Mouse (Mus musculus) spleen, postnatal 14 days (tissue): ENCODE measurements at regions not wholly inside any gene's neighbourhood (a gene's known extent, or its start where the extent isn't known, plus 50 kb on each side); places are given as distances from the start of the nearest gene placed in this dataset.
A peak's percentile ranks its signal among the peaks of the same experiment; 100 is the strongest.

Experiments
- DNase-seq, 2 experiments: peaks; one replicate each; pipeline ENCODE4 v3.0.0; 2021 to 2022; ENCODE audit warnings: low spot score in 2 of 2

- no peak for DNase-seq
These were observed 2482.1 kb upstream of the 5930422O12Rik start for GRCm38 (mm10) chr8:30946154-30947065.

DNA sequence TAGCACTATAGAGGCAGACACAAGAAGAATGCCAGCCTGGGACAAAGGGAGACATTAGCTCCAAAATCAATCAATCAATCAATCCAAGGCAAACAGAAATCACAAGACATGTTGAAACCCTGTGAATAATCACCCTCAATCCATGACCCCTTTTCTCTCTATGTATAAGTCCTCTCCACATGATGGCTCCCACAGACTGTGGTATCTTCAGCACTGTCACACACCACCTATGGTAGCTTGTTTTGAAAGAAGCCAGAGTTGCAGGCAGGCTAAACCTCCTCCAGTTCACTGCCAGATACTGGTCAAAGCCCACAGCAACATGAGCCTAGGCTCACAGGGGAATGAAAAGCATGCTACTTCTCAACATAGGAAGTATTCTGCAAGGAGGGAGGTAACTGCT lies 2475.7 kb upstream of the 5930422O12Rik start:
- DNase-seq = no peak

DNA sequence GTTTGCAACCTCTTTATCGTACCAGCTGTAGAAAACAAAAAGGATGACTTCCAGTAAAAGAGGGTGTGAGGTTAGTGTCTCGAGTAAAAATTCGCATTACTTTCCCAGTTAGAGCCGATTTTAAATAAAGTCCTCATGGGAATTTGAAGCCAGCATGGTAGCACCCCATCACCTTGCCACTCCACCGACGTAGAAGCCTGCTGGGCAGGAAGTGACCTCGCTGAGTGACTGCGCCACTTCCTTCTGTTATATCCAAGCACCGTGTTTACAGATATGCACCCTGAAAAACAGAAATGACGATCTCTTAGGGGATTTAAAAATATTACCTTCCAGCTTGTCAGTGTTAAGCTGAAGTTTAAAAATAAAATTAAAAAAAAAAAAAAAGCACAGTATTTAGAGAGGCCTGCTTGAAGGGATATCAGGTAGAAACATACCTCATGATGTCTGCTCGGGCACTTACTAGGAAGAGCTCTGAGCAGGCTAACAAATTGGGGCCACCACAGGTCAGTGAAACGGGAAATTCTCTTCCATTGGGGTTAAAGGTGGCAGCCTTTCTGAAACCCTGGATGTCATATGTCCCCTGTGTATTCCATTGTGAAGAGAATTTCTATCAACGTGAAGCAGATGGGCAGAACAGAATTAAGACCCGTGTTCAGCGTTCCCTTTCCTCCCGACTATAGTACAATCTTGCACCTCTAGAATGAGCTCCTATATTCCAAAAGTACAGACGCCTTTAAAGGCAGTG lies 2468.9 kb upstream of the 5930422O12Rik start:
- no peak for DNase-seq

GRCm38 (mm10) chr8:30960486-30960885 lies 2468.0 kb upstream of the 5930422O12Rik start:
- no peak for DNase-seq

DNA sequence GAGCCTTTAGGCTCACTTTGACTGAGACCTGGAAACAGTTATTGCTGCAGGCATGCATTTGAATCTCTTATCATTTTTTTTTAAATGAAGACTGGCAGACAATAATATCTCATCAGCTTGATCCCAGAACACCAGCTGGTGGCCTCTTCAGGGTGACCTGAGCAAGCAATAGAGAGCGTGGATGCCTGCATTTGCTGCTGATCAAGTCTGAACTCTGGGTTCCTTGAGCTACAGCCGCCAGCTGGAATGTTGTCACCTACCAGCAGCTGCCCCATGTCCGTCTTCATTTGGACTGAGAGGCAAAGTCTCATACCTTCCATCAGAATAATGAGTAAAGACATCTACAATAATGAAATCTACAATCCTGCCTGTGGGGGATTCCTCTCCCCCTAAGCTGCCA lies 2466.3 kb upstream of the 5930422O12Rik start:
- no peak for DNase-seq

DNA sequence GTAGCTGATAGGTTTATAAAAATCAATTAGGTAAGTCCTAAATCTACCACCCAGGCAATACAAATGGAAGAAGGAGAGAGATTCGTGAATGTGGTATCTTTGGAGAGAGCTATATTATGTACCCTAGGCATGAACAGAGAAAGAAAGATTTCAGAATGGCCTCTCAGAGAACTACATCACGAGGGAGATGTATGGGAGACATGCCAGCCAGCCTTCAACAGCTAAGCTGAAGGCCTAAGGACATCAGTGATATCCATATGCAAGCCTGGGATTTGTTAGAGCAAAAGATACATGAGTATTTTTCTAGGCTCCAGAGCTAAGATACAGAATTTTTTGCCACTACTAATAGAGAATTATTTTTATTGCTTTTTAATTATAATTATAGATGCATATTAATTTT lies 2445.7 kb upstream of the 5930422O12Rik start:
- no peak for DNase-seq

GRCm38 (mm10) chr8:30988051-30988450 lies 2440.5 kb upstream of the 5930422O12Rik start:
- DNase-seq = no peak

DNA sequence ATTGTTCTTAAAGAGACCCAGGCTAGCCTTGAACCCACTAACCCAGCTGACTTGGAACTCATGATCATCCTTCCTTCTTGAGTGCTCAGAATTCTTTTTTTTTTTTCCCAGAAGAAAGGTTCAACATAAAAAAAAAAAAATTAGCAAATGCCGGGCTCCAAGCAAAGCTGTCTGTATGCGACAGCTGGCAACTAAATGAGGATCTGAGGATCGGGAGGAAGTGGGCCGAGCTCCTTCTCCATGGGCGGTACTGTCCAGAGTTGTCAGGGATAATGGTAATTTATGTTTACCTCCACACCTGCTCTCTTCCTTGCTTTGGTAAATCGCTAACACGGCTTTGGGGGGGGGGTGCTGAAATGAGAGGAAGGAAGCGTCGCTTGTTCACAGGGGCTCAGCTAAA lies 2429.9 kb upstream of the 5930422O12Rik start:
- DNase-seq = no peak

DNA sequence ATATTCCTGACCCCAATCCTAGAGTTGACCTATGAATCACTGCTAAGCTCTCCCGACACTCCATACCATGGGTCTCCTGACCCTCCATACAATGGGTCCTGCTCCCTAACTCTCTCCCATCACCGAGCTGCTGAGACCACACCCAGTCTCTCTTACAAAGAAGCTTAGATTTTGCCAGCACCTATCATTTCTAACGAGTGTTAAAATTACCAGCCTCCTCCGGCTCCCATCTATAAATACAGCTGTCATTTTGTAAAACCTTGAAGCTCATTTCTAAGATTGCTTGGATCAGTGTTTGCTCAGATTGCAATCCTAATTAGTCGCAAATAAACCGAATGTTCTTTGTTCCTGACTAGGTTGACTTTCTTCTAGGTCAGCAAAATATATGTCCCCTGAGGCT lies 2428.4 kb upstream of the 5930422O12Rik start:
- no peak for DNase-seq

- DNase-seq = no peak
These were observed 2426.4 kb upstream of the 5930422O12Rik start for GRCm38 (mm10) chr8:31001980-31002730.

DNA sequence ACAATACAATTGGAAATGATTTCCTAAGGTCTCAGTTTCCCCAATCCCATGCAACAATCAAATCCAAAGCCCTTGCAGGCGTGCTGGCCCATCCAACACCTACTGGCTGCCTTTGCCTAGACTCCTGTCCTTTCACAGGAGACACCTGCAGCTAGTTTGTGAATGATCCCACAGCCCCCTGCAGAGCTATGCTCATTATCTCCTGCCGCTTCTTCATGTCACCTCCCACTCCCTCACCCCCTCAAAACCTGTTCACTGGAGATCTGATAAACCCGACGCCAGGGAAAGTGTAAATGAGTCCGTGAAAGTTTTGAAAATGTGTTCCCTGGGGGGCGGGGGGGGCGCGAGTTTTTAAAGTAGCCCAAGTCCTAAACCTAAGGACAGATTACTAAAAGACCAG lies 2420.2 kb upstream of the 5930422O12Rik start:
- no peak for DNase-seq

GRCm38 (mm10) chr8:31012068-31012467 lies 2416.4 kb upstream of the 5930422O12Rik start:
- no peak for DNase-seq

GRCm38 (mm10) chr8:31031721-31032591 lies 2396.6 kb upstream of the 5930422O12Rik start:
- peak in 1 of 2 experiments; percentile 2 for DNase-seq

- DNase-seq = peak; percentile 21 to 62
These were observed 2395.2 kb upstream of the 5930422O12Rik start for GRCm38 (mm10) chr8:31033281-31033680.

- DNase-seq = no peak
These were observed 2391.6 kb upstream of the 5930422O12Rik start for GRCm38 (mm10) chr8:31036892-31037291.
